Mouse (Mus musculus): ENCODE measurements around the gene Otud7b. TPM values are rescaled to one million over a fixed set of nuclear protein-coding genes. Genes with fewer than 3 reads are reported as not detected.

Gene Otud7b
- total and polyA plus RNA-seq, 2 experiments from 2014 or later = 8.8 to 13.5 TPM

DNA sequence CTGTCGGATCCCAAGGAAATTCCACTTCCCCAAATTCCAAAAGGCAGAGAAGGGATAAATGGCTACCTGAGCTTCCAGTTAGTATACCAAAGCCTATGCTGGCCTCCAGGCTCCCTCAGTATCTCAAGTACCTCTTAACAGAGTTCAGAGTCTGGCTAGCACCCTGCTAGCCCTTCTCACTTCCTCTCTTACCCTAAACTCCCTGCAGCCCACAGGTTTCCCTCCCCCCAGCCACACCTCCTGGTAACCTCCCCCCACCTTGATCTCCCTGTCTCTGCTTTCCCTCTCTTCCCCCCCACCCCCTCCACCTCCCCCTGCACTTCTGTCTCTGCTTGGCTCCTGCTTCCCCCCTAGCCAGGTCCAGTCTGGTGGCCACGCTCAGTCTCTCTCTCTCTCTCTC is 95.4 kb downstream of the Otud7b start:
- Histone ChIP-seq H3K27ac (ENCODE audit: low read depth, low read length) (no peak overlapping the region), H3K4me1 (ENCODE audit: insufficient read depth) (peaks cover 4% of the 10 kb centered on the region), H3K27me3 (ENCODE audit: insufficient read depth, low read length) (no peaks in the 10 kb centered on the region), H3K36me3 (ENCODE audit: insufficient read depth) (0 out of 2 replicates have a peak, but pooled peaks cover 1% of the 10 kb centered on the region), H3K4me2 (ENCODE audit: low read depth) (no peak overlapping the region), H3K9me3 (ENCODE audit: low read length) (no peaks in the 10 kb centered on the region), H3K9ac (no peak overlapping the region), H3K4me3 (ENCODE audit: low read depth, low read length) (no peak overlapping the region)
- ATAC-seq = no peak
- DNase-seq = no peak
- no peak for TF ChIP-seq CTCF (IDR thresholded peaks at IDR 0.05; ENCODE audit: low read depth)
- WGBS = 70% methylated on average over 2 of the region's 2 CpGs

DNA sequence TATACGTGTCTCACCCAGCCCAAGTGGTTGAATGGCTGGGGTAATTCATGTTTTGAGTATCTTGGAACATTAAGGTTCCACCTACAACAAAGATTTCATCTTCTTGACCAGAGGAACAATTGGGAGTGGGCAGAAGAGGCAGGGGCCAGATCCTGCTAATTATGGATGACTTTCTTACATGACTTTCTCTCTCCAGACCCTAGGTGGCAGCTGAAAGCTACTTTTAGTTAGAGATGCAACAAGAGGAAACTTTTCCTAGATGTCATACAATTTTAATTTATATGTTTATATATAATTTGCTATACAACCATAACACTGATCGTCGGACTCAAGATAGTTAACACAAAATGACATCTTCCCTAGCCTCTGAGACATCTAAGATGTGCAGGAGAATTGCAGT is 103.5 kb downstream of the Otud7b start:
- Histone ChIP-seq H3K9ac (no peak overlapping the region), H3K27me3 (ENCODE audit: insufficient read depth, low read length) (no peaks in the 10 kb centered on the region), H3K4me1 (ENCODE audit: insufficient read depth) (no peaks in the 10 kb centered on the region), H3K4me2 (ENCODE audit: low read depth) (no peak overlapping the region), H3K9me3 (ENCODE audit: low read length) (no peaks in the 10 kb centered on the region), H3K27ac (ENCODE audit: low read depth, low read length) (no peak overlapping the region), H3K4me3 (ENCODE audit: low read depth, low read length) (no peak overlapping the region), H3K36me3 (ENCODE audit: insufficient read depth) (no peaks in the 10 kb centered on the region)
- no peak for ATAC-seq
- WGBS = 87% methylated on average over 3 of the region's 3 CpGs
- no peak for DNase-seq
- TF ChIP-seq CTCF (IDR thresholded peaks at IDR 0.05; ENCODE audit: low read depth) = peak; percentile 29

DNA sequence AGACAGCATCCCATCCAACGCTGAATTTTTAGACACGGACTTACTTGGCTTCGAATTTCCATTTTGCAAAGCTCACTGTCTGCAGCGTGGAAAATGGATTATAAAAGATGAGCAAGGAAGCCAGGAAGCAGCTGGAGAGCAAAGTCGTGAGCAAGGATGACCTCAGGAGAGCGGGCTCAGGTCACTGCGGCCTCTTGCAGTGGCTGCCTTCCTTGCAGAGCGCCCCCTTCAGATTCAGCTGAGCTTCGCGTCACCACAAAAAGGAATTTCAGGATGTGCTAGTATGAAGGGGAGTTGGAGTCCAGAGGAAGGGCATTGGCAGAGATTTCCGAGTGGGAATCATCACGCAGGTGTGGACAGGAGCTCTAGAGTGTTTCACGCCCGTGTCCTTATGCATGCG is 104.9 kb downstream of the Otud7b start:
- Histone ChIP-seq H3K9ac (no peak overlapping the region), H3K27ac (ENCODE audit: low read depth, low read length) (no peak overlapping the region), H3K9me3 (ENCODE audit: low read length) (no peaks in the 10 kb centered on the region), H3K4me2 (ENCODE audit: low read depth) (no peak overlapping the region), H3K36me3 (ENCODE audit: insufficient read depth) (no peaks in the 10 kb centered on the region), H3K27me3 (ENCODE audit: insufficient read depth, low read length) (no peaks in the 10 kb centered on the region), H3K4me3 (ENCODE audit: low read depth, low read length) (no peak overlapping the region), H3K4me1 (ENCODE audit: insufficient read depth) (no peaks in the 10 kb centered on the region)
- WGBS = 28% methylated on average over 15 of the region's 15 CpGs
- DNase-seq = no peak
- ATAC-seq = no peak
- TF ChIP-seq CTCF (IDR thresholded peaks at IDR 0.05; ENCODE audit: low read depth) = peak; percentile 15; the same call in 1 of the 2 replicates

Other genes with a start within 250 kb of the Otud7b start
- gene Prpf3, start 248.6 kb upstream of the Otud7b start, total RNA-seq (2014; rRNA removed) = 14.3 and 14.4 TPM in 2 replicates
- gene Prpf3, start 248.6 kb upstream of the Otud7b start, polyA plus RNA-seq (2015; fragmentation: Nextera tagmentation; extraction: Ambion mirVana) = 19.3 and 24.9 TPM in 2 replicates
- gene Mrps21, start 233.0 kb upstream of the Otud7b start, total RNA-seq (2014; rRNA removed) = 113 and 193 TPM in 2 replicates
- 251 and 296 TPM in 2 replicates for gene Mrps21, start 233.0 kb upstream of the Otud7b start, polyA plus RNA-seq (2015; fragmentation: Nextera tagmentation; extraction: Ambion mirVana)
- 3.4 and 5.9 TPM in 2 replicates for gene Ciart, start 222.3 kb upstream of the Otud7b start, total RNA-seq (2014; rRNA removed)
- 8.2 and 11.2 TPM in 2 replicates for gene Ciart, start 222.3 kb upstream of the Otud7b start, polyA plus RNA-seq (2015; fragmentation: Nextera tagmentation; extraction: Ambion mirVana)
- 5.7 and 9.9 TPM in 2 replicates for gene BC028528, start 212.5 kb upstream of the Otud7b start, total RNA-seq (2014; rRNA removed)
- gene BC028528, start 212.5 kb upstream of the Otud7b start, polyA plus RNA-seq (2015; fragmentation: Nextera tagmentation; extraction: Ambion mirVana) = 14.9 and 18.4 TPM in 2 replicates
- 59.3 and 77.2 TPM in 2 replicates for gene Aph1a, start 210.6 kb upstream of the Otud7b start, total RNA-seq (2014; rRNA removed)
- 44.3 and 46.0 TPM in 2 replicates for gene Aph1a, start 210.6 kb upstream of the Otud7b start, polyA plus RNA-seq (2015; fragmentation: Nextera tagmentation; extraction: Ambion mirVana)
- gene Car14, start 199.8 kb upstream of the Otud7b start, total RNA-seq (2014; rRNA removed) = 5.0 and 9.4 TPM in 2 replicates
- 11.2 and 12.8 TPM in 2 replicates for gene Car14, start 199.8 kb upstream of the Otud7b start, polyA plus RNA-seq (2015; fragmentation: Nextera tagmentation; extraction: Ambion mirVana)
- 27.5 and 34.4 TPM in 2 replicates for gene Anp32e, start 175.3 kb upstream of the Otud7b start, total RNA-seq (2014; rRNA removed)
- gene Anp32e, start 175.3 kb upstream of the Otud7b start, polyA plus RNA-seq (2015; fragmentation: Nextera tagmentation; extraction: Ambion mirVana) = 84.1 and 109 TPM in 2 replicates
- gene Plekho1, start 108.5 kb upstream of the Otud7b start, total RNA-seq (2014; rRNA removed) = 93.5 and 135 TPM in 2 replicates
- gene Plekho1, start 108.5 kb upstream of the Otud7b start, polyA plus RNA-seq (2015; fragmentation: Nextera tagmentation; extraction: Ambion mirVana) = 51.8 and 60.1 TPM in 2 replicates
- gene Vps45, start 46.1 kb upstream of the Otud7b start, total RNA-seq (2014; rRNA removed) = 59.5 and 60.5 TPM in 2 replicates
- gene Vps45, start 46.1 kb upstream of the Otud7b start, polyA plus RNA-seq (2015; fragmentation: Nextera tagmentation; extraction: Ambion mirVana) = 65.1 and 68.3 TPM in 2 replicates
- 9.5 and 14.6 TPM in 2 replicates for gene Mtmr11, start 57.5 kb downstream of the Otud7b start, total RNA-seq (2014; rRNA removed)
- gene Mtmr11, start 57.5 kb downstream of the Otud7b start, polyA plus RNA-seq (2015; fragmentation: Nextera tagmentation; extraction: Ambion mirVana) = 7.8 and 8.4 TPM in 2 replicates
- gene Sf3b4, start 67.8 kb downstream of the Otud7b start, total RNA-seq (2014; rRNA removed) = 41.9 and 66.5 TPM in 2 replicates
- gene Sf3b4, start 67.8 kb downstream of the Otud7b start, polyA plus RNA-seq (2015; fragmentation: Nextera tagmentation; extraction: Ambion mirVana) = 169 and 172 TPM in 2 replicates
- gene Sv2a, start 76.6 kb downstream of the Otud7b start, total RNA-seq (2014; rRNA removed) = 82.6 and 112 TPM in 2 replicates
- gene Sv2a, start 76.6 kb downstream of the Otud7b start, polyA plus RNA-seq (2015; fragmentation: Nextera tagmentation; extraction: Ambion mirVana) = 106 and 124 TPM in 2 replicates
- gene Bola1, start 115.2 kb downstream of the Otud7b start, total RNA-seq (2014; rRNA removed) = 31.4 and 40.2 TPM in 2 replicates
- 67.7 and 75.8 TPM in 2 replicates for gene Bola1, start 115.2 kb downstream of the Otud7b start, polyA plus RNA-seq (2015; fragmentation: Nextera tagmentation; extraction: Ambion mirVana)
- 166 and 395 TPM in 2 replicates for gene Hist2h2ab, start 115.3 kb downstream of the Otud7b start, total RNA-seq (2014; rRNA removed)
- gene Hist2h2ab, start 115.3 kb downstream of the Otud7b start, polyA plus RNA-seq (2015; fragmentation: Nextera tagmentation; extraction: Ambion mirVana) = 1.2 TPM in 1 of 2 replicates, not detected in the other
- 471 and 484 TPM in 2 replicates for gene Hist2h2ac, start 116.4 kb downstream of the Otud7b start, total RNA-seq (2014; rRNA removed)
- gene Hist2h2ac, start 116.4 kb downstream of the Otud7b start, polyA plus RNA-seq (2015; fragmentation: Nextera tagmentation; extraction: Ambion mirVana) = 1.9 and 2.2 TPM in 2 replicates
- 9.0 and 12.2 TPM in 2 replicates for gene Hist2h2be, start 116.6 kb downstream of the Otud7b start, total RNA-seq (2014; rRNA removed)
- gene Hist2h2be, start 116.6 kb downstream of the Otud7b start, polyA plus RNA-seq (2015; fragmentation: Nextera tagmentation; extraction: Ambion mirVana) = 3.6 and 3.9 TPM in 2 replicates
- gene Hist2h3c2, start 134.6 kb downstream of the Otud7b start, total RNA-seq (2014; rRNA removed) = 52.3 and 90.8 TPM in 2 replicates
- 0.84 and 1.3 TPM in 2 replicates for gene Hist2h3c2, start 134.6 kb downstream of the Otud7b start, polyA plus RNA-seq (2015; fragmentation: Nextera tagmentation; extraction: Ambion mirVana)
- gene Hist2h2aa2, start 135.7 kb downstream of the Otud7b start, total RNA-seq (2014; rRNA removed) = 858 and 1,027 TPM in 2 replicates
- 32.7 and 59.8 TPM in 2 replicates for gene Hist2h2aa2, start 135.7 kb downstream of the Otud7b start, polyA plus RNA-seq (2015; fragmentation: Nextera tagmentation; extraction: Ambion mirVana)
- gene Hist2h2aa1, start 141.0 kb downstream of the Otud7b start, total RNA-seq (2014; rRNA removed) = 906 and 1,412 TPM in 2 replicates
- 14.2 and 23.3 TPM in 2 replicates for gene Hist2h2aa1, start 141.0 kb downstream of the Otud7b start, polyA plus RNA-seq (2015; fragmentation: Nextera tagmentation; extraction: Ambion mirVana)
- not detected in 2 replicates for gene Hist2h3c1, start 142.2 kb downstream of the Otud7b start, total RNA-seq (2014; rRNA removed)
- gene Hist2h3c1, start 142.2 kb downstream of the Otud7b start, polyA plus RNA-seq (2015; fragmentation: Nextera tagmentation; extraction: Ambion mirVana) = not detected in 2 replicates
- 52.8 and 60.5 TPM in 2 replicates for gene Hist2h4, start 158.8 kb downstream of the Otud7b start, total RNA-seq (2014; rRNA removed)
- 3.5 and 5.1 TPM in 2 replicates for gene Hist2h4, start 158.8 kb downstream of the Otud7b start, polyA plus RNA-seq (2015; fragmentation: Nextera tagmentation; extraction: Ambion mirVana)
- gene Hist2h3b, start 164.1 kb downstream of the Otud7b start, total RNA-seq (2014; rRNA removed) = 400 and 545 TPM in 2 replicates
- gene Hist2h3b, start 164.1 kb downstream of the Otud7b start, polyA plus RNA-seq (2015; fragmentation: Nextera tagmentation; extraction: Ambion mirVana) = 9.4 and 9.7 TPM in 2 replicates
- gene Hist2h2bb, start 165.2 kb downstream of the Otud7b start, total RNA-seq (2014; rRNA removed) = 181 and 278 TPM in 2 replicates
- gene Hist2h2bb, start 165.2 kb downstream of the Otud7b start, polyA plus RNA-seq (2015; fragmentation: Nextera tagmentation; extraction: Ambion mirVana) = 0.62 and 1.4 TPM in 2 replicates
- gene Fcgr1, start 189.4 kb downstream of the Otud7b start, total RNA-seq (2014; rRNA removed) = 1.7 and 5.7 TPM in 2 replicates
- gene Fcgr1, start 189.4 kb downstream of the Otud7b start, polyA plus RNA-seq (2015; fragmentation: Nextera tagmentation; extraction: Ambion mirVana) = 1.5 and 2.4 TPM in 2 replicates

Measured in forebrain, postnatal 0 days (tissue).